ENCODE assay signal across 1 mouse cellular context in genomic region chr4:133338521-133339095, GRCm38 (mm10).
TF ChIP-seq lines count a peak whose summit lies in the region.

No protein-coding gene starts in this region.

TF ChIP-seq in MEL, 35 proteins besides CTCF, POLR2A, EP300 and RAD21 (continued from another document):
- no peak for TF ChIP-seq KAT2A (conservative IDR thresholded peaks at IDR 0.05; ENCODE audit: low read depth, low read length)
- no peak for TF ChIP-seq ZKSCAN1 (IDR thresholded peaks at IDR 0.05; ENCODE audit: low read depth, low read length)
- no peak for TF ChIP-seq MAFK (IDR thresholded peaks at IDR 0.05; ENCODE audit: borderline replicate concordance, low read depth, low read length)
- TF ChIP-seq NELFE (IDR thresholded peaks at IDR 0.05; ENCODE audit: low read depth, low read length), result 0 out of 2 replicates have a peak, but pooled peaks have one; percentile 11
- peak; percentile 15; the same call in 1 of the 2 replicates for TF ChIP-seq MXI1 (IDR thresholded peaks at IDR 0.05; ENCODE audit: low read depth, low read length)
- TF ChIP-seq ZMIZ1 (IDR thresholded peaks at IDR 0.05; ENCODE audit: low read depth, low read length), result no peak
- TF ChIP-seq CHD2 (IDR thresholded peaks at IDR 0.05; ENCODE audit: low read length), result no peak
- no peak for TF ChIP-seq USF2 (IDR thresholded peaks at IDR 0.05; ENCODE audit: borderline replicate concordance in 1 of 2, insufficient read depth in 1 of 2, low read depth in 1 of 2, low read length in 2 of 2)
- no peak for TF ChIP-seq TAL1 (IDR thresholded peaks at IDR 0.05; ENCODE audit: low read length)
